Mouse (Mus musculus) heart, embryonic 11.5 days (tissue): ENCODE measurements around the gene Lcor. TPM values are rescaled to one million over a fixed set of nuclear protein-coding genes. Genes with fewer than 3 reads are reported as not detected.

ENCODE experiments used
- ATAC-seq: fragments of 200-750 bp; cut with Nextera tagmentation; replicated peaks from 2 replicates; pipeline ENCODE4 v1.8.0; 2017; ENCODE audit warnings: moderate library complexity; ENCODE audit not compliant: insufficient number of reproducible peaks, low FRiP score, low TSS enrichment
- H3K27ac ChIP-seq: fragments of 300-500 bp; sonication (generic); 2 replicates; pipeline ENCODE4 v1.5.1; 2014; ENCODE audit warnings: mild to moderate bottlenecking, low read depth, low read length
- H3K27me3 ChIP-seq: fragments of 300-500 bp; sonication (generic); 2 replicates; pipeline ENCODE4 v1.6.1; 2014; ENCODE audit warnings: mild to moderate bottlenecking, low read length, mixed read lengths; ENCODE audit not compliant: control insufficient read depth, insufficient read depth
- H3K36me3 ChIP-seq: fragments of 300-500 bp; sonication (generic); 2 replicates; pipeline ENCODE4 v1.6.1; 2014; ENCODE audit warnings: mild to moderate bottlenecking, low read length, moderate library complexity, mixed read lengths; ENCODE audit not compliant: control insufficient read depth, insufficient read depth
- H3K4me1 ChIP-seq: fragments of 300-500 bp; sonication (generic); 2 replicates; pipeline ENCODE4 v1.6.1; 2014; ENCODE audit warnings: low read length; ENCODE audit not compliant: control insufficient read depth, insufficient read depth
- H3K4me2 ChIP-seq: fragments of 300-500 bp; sonication (generic); 2 replicates; pipeline ENCODE4 v1.6.1; 2014; ENCODE audit warnings: mild to moderate bottlenecking, moderate library complexity
- H3K4me3 ChIP-seq: fragments of 300-500 bp; sonication (generic); 2 replicates; pipeline ENCODE4 v1.5.1; 2014; ENCODE audit warnings: low read depth, low read length
- H3K9ac ChIP-seq: fragments of 300-500 bp; sonication (generic); 2 replicates; pipeline ENCODE4 v1.6.1; 2014; ENCODE audit warnings: mild to moderate bottlenecking, low read depth, low read length, moderate library complexity
- H3K9me3 ChIP-seq: fragments of 300-500 bp; sonication (generic); replicated peaks from 2 replicates; pipeline ENCODE4 v1.6.1; 2016; ENCODE audit warnings: low read length; ENCODE audit not compliant: control insufficient read depth
- WGBS: fragments of 180-500 bp; shearing (Covaris S2); extraction: QIAGEN DNeasy Blood & Tissue Kit; methylation state at CpG from one replicate; pipeline ENCODE4 v1.1.7; 2014; ENCODE audit not compliant: insufficient replicate concordance; 5-methylcytosine and 5-hydroxymethylcytosine counted together
- polyA plus RNA-seq: library from polyadenylated mRNA; unstranded; fragments of >200 nt; fragmentation: Nextera tagmentation; extraction: Ambion mirVana; gene quantifications from 2 replicates; pipeline ENCODE4 v1.2.1, GENCODE M21; 2014

Gene Lcor
- polyA plus RNA-seq = 13.1 and 16.3 TPM in 2 replicates

DNA sequence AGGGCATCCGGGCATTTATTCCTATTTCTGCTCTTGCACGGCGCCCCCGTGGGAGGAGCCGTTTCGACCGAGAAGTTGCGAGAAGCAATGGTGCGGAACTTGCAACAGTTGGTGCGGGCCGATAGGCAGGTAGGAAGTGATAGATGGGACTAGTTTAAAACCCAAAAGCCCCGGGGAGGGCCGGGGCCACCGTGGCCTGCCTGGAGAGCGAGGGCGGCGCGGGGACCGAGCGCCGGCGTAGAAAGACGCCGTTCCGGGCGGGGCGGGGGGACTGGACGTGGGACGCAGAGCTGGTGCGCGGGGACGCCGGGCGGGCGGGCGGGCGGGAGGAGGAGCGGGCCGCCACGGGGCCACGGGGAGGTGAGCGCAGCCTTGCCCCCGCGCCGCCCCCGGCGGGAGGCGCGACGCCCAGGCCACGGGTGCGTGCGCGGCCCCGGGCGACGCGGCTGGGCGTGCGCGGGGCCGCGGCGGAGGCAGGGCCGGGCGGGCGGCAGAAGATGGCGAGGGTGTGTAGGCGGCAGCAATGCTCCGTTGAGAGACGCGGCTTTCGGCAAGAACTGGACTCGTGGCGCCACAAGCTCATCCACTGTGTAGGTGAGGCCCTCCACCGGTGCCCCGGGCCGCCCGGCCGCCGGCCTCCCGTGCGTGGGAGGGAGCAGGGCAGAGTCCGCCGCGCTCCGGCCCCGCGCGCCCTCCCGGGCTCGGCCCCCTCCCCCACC is at the start of gene Lcor:
Lcor (plus strand) TSS at position 448 of the 719 bp plus-strand sequence.
- Histone ChIP-seq H3K4me3 (peak within 1 kb of the TSS; percentile 88), H3K27ac (peak within 1 kb of the TSS; percentile 98), H3K4me1 (peaks cover 6% of the 10 kb centered on the region; the same call in 1 of the 2 replicates), H3K27me3 (no peaks in the 10 kb centered on the region), H3K9me3 (no peaks in the 10 kb centered on the region), H3K4me2 (peak within 1 kb of the TSS; percentile 70), H3K9ac (peak within 1 kb of the TSS; percentile 94), H3K36me3 (no peaks in the 10 kb centered on the region)
- under 1% methylated on average over 69 of the region's 92 CpGs for WGBS
- ATAC-seq = peak; percentile 90

DNA sequence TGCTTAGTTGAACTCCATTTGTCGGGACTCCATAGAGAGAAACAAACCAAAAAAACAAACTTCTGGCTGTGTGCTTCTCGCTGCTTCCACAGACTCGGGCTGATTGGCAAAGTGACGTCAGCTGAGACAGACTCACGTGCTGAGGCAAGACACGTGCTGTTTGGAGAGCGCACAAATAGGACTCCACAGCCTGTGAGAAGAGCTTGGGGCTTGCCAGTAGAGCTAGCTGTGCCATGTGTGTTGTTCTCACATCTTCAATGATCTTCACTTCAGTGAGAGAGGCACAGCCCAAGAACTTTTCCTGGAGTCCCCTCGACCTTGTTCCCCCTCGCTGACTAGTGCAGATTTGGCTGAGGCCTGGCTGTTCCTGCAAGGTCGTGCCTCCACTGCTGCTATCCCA is 47.1 kb upstream of the Lcor start:
- no peak overlapping the region for H3K4me3 ChIP-seq
- H3K36me3 ChIP-seq = no peaks in the 10 kb centered on the region
- no peak for ATAC-seq
- WGBS = 74% methylated on average over 10 of the region's 10 CpGs
- H3K27ac ChIP-seq = no peak overlapping the region
- no peak overlapping the region for H3K4me2 ChIP-seq
- H3K27me3 ChIP-seq = no peaks in the 10 kb centered on the region
- no peaks in the 10 kb centered on the region for H3K9me3 ChIP-seq
- no peaks in the 10 kb centered on the region for H3K4me1 ChIP-seq
- H3K9ac ChIP-seq = no peak overlapping the region

DNA sequence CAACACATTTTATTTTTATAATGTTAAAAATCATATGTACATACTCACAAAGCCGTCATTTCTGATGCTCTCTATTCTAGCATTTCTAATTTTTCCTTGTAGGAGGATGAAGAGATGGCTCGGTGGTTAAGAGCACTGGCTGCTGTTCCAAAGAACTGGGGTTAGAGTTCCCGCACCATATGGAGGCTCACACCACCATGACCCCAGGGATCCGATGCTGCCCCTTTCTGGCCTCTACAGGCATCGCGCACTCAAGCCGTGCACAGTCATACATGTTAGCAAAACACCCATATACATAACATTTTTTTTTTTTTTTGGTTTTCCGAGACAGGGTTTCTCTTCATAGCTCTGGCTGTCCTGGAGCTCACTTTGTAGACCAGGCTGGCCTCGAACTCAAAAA is 46.0 kb upstream of the Lcor start:
- 90% methylated on average over 9 of the region's 9 CpGs for whole genome bisulfite sequencing
- no peak overlapping the region for H3K4me2 ChIP-seq
- no peak for ATAC-seq
- no peaks in the 10 kb centered on the region for H3K4me1 ChIP-seq
- peaks cover 6% of the 10 kb centered on the region for H3K27me3 ChIP-seq
- no peaks in the 10 kb centered on the region for H3K36me3 ChIP-seq
- no peak overlapping the region for H3K27ac ChIP-seq
- H3K4me3 ChIP-seq = no peak overlapping the region
- no peak overlapping the region for H3K9ac ChIP-seq
- no peaks in the 10 kb centered on the region for H3K9me3 ChIP-seq

DNA sequence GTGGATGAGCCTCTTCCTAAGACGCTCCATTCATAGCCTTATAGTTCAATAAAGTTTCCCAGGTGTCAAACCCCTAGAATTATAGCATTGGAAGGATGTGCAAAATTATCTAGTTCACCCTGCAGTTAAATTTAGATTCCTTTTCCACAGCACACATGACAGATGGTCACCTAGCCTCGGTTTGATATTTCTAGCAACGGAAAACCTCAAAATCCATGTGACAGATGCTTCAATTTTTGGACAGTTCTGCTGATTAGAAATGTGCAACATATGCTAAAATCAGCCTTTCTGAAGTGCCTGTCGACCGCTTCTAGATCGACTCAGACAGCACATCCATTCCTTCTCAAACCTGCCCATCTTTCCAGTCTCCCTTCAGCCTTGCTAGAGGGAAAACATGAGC is 43.5 kb upstream of the Lcor start:
- ATAC-seq = no peak
- Histone ChIP-seq H3K4me1 (no peaks in the 10 kb centered on the region; the same call in 1 of the 2 replicates), H3K27me3 (peaks cover 11% of the 10 kb centered on the region), H3K27ac (no peak overlapping the region), H3K36me3 (no peaks in the 10 kb centered on the region), H3K4me3 (no peak overlapping the region), H3K9me3 (no peaks in the 10 kb centered on the region), H3K9ac (no peak overlapping the region), H3K4me2 (no peak overlapping the region)
- WGBS = 80% methylated on average over 6 of the region's 6 CpGs

DNA sequence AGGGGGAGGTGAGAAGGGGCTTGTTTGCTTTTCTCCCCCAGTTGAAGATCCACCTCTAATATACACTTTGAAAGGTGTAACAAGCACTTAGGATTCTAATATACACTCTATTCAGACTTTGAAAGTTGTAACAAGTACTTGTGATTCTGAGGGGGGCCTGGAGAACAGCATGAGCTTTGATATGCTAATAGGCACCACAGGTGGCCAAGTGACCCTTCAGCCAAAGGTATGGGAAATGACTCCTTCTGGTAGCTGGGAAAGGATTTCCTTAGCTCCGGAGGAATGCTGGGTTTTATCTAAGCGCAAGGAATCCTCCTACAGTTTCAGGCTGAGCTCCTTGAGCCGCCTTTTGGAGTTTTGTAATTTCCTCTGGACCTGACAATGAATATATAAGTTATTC is 41.0 kb upstream of the Lcor start:
- Histone ChIP-seq H3K36me3 (no peaks in the 10 kb centered on the region), H3K27ac (no peak overlapping the region), H3K27me3 (peaks cover 11% of the 10 kb centered on the region), H3K4me1 (no peaks in the 10 kb centered on the region; the same call in 1 of the 2 replicates), H3K4me3 (no peak overlapping the region), H3K9ac (no peak overlapping the region), H3K9me3 (no peaks in the 10 kb centered on the region), H3K4me2 (no peak overlapping the region)
- WGBS = 19% methylated on average over 3 of the region's 3 CpGs
- ATAC-seq = no peak

DNA sequence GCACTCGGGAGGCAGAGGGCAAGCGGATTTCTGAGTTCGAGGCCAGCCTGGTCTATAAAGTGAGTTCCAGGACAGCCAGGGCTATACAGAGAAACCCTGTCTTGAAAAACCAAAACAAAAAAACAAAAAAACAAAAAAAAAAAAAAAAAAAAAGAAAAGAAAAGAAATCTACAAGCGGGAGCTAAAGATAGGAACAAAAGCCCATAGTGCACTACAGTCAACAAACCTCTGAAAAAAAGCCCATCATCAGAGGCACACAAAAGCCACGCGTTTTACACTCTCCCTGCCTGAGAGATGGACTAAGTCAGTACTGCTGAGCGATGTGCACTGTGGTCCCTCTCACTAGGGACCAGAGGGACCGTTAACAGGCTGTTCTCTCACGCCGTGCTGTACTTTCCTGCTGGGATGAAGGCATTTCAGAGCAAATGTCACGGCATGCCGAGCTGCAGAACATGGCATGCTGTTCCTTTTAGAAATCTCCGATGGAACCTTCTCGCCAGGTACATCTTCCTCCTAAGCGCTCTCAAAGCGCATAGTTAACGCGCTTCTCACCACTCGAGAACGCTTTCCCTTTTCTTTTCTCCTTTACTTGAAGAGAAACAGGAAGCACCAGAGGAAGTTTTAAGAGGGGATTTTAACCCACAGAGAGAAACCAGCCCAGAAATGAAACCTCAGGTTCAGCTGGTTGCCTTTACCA is 40.4 kb upstream of the Lcor start:
- Histone ChIP-seq H3K27ac (no peak overlapping the region), H3K4me3 (peak overlapping the region; percentile 38), H3K27me3 (peaks cover 11% of the 10 kb centered on the region), H3K36me3 (no peaks in the 10 kb centered on the region), H3K9me3 (no peaks in the 10 kb centered on the region), H3K4me1 (no peaks in the 10 kb centered on the region; the same call in 1 of the 2 replicates), H3K9ac (peak overlapping the region; percentile 10; the same call in 1 of the 2 replicates), H3K4me2 (peak overlapping the region; percentile 76)
- no peak for ATAC-seq
- WGBS = 11% methylated on average over 20 of the region's 20 CpGs

DNA sequence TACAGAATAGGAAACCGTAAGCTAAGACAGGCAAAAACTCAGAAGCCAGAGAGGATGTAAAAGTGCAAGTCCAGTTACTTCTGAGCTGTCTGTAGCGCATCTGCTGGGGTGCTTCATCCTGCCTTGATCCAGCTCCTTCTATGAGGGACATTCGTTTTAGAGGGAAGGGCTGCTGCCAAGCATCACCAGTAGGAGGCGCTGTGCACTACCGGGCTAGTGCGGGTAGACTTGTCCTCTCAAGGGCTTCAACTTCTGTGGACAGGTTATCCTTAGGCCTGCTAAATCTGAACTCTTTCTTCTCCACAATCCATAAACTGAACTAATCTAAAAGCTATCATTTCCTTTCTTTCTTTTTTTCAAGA is 39.8 kb upstream of the Lcor start:
- Histone ChIP-seq H3K9me3 (no peaks in the 10 kb centered on the region), H3K27me3 (peaks cover 11% of the 10 kb centered on the region), H3K4me1 (no peaks in the 10 kb centered on the region; the same call in 1 of the 2 replicates), H3K27ac (no peak overlapping the region), H3K4me3 (peak overlapping the region; percentile 38), H3K9ac (no peak overlapping the region; the same call in 1 of the 2 replicates), H3K36me3 (no peaks in the 10 kb centered on the region), H3K4me2 (peak overlapping the region; percentile 76)
- WGBS = 14% methylated on average over 6 of the region's 6 CpGs
- ATAC-seq = no peak

DNA sequence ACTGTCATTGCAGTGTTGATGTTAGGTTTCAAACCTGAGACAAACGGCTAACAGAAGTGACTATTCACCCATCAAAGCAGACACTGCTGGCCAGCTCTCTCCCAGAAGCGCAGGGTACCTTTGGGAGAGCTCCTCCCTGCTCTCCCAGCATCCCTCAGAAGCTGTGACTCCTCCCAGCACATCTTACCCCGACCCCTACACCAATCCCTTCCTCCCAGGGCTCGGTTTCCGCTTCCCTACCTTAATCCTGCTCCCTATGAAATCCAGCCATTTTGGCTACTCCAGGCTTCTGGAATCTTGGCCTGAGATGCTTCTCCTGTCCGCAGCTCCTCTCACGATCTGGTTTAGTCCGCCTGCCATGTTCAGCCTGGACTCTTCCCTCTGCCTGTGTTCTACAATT is 37.9 kb upstream of the Lcor start:
- H3K9me3 ChIP-seq = no peaks in the 10 kb centered on the region
- ATAC-seq = no peak
- H3K36me3 ChIP-seq = no peaks in the 10 kb centered on the region
- H3K27me3 ChIP-seq = peaks cover 11% of the 10 kb centered on the region
- H3K4me1 ChIP-seq = no peaks in the 10 kb centered on the region; the same call in 1 of the 2 replicates
- H3K9ac ChIP-seq = no peak overlapping the region
- no peak overlapping the region for H3K27ac ChIP-seq
- H3K4me3 ChIP-seq = no peak overlapping the region
- H3K4me2 ChIP-seq = no peak overlapping the region
- 45% methylated on average over 8 of the region's 8 CpGs for WGBS
